Mouse (Mus musculus) olfactory bulb, adult 2 months (tissue): ENCODE measurements at regions not wholly inside any gene's neighbourhood (a gene's known extent, or its start where the extent isn't known, plus 50 kb on each side); places are given as distances from the start of the nearest gene placed in this dataset.

ENCODE experiments used
- CTCF ChIP-seq: fragments of 200-500 bp; IDR thresholded peaks from 2 replicates; pipeline ENCODE4 v1.5.1; 2012; ENCODE audit warnings: low read depth, mild to moderate bottlenecking, low read length, moderate library complexity; ENCODE audit not compliant: insufficient read depth
- POLR2A ChIP-seq: fragments of 200-500 bp; IDR thresholded peaks from 2 replicates; pipeline ENCODE4 v1.6.1; 2012; ENCODE audit warnings: mild to moderate bottlenecking, low read depth, low read length, moderate library complexity; ENCODE audit not compliant: insufficient read depth

GRCm38 (mm10) chr5:53363898-53364297 lies 97.0 kb downstream of the Smim20 start:
- TF ChIP-seq CTCF (no peak), POLR2A (no peak)
